Mouse (Mus musculus) intestine, embryonic 15.5 days (tissue): ENCODE data around the gene Hs6st1. TPM values are rescaled to one million over a fixed set of nuclear protein-coding genes. Genes with fewer than 3 reads are reported as not detected.

ENCODE experiments used
- ATAC-seq: fragments of 200-750 bp; cut with Nextera tagmentation; 2 replicates; pipeline ENCODE4 v1.8.0; 2017; ENCODE audit warnings: moderate TSS enrichment, moderate library complexity
- H3K27ac ChIP-seq: fragments of 300-500 bp; sonication (generic); 2 replicates; pipeline ENCODE4 v1.5.1; 2015; ENCODE audit warnings: mild to moderate bottlenecking, inconsistent platforms
- H3K27me3 ChIP-seq: fragments of 300-500 bp; sonication (generic); replicated peaks from 2 replicates; pipeline ENCODE4 v1.6.1; 2015; ENCODE audit warnings: inconsistent platforms
- H3K36me3 ChIP-seq: fragments of 300-500 bp; sonication (generic); 2 replicates; pipeline ENCODE4 v1.6.1; 2015; ENCODE audit warnings: inconsistent platforms
- H3K4me1 ChIP-seq: fragments of 300-500 bp; sonication (generic); replicated peaks from 2 replicates; pipeline ENCODE4 v1.6.1; 2015; ENCODE audit warnings: inconsistent platforms
- H3K4me2 ChIP-seq: fragments of 300-500 bp; sonication (generic); replicated peaks from 2 replicates; pipeline ENCODE4 v1.6.1; 2015; ENCODE audit warnings: mild to moderate bottlenecking, inconsistent platforms
- H3K4me3 ChIP-seq: fragments of 300-500 bp; sonication (generic); replicated peaks from 2 replicates; pipeline ENCODE4 v1.5.1; 2015; ENCODE audit warnings: inconsistent platforms
- H3K9ac ChIP-seq: fragments of 300-500 bp; sonication (generic); 2 replicates; pipeline ENCODE4 v1.6.1; 2015; ENCODE audit warnings: inconsistent platforms
- H3K9me3 ChIP-seq: fragments of 300-500 bp; sonication (generic); 2 replicates; pipeline ENCODE4 v1.6.1; 2016; ENCODE audit warnings: inconsistent platforms
- WGBS: fragments of 180-500 bp; shearing (Covaris S2); methylation state at CpG from one replicate; pipeline ENCODE4 v1.1.7; 2015; 5-methylcytosine and 5-hydroxymethylcytosine counted together
- polyA plus RNA-seq: library from polyadenylated mRNA; unstranded; fragments of >200 nt; fragmentation: Nextera tagmentation; extraction: Ambion mirVana; gene quantifications from 2 replicates; pipeline ENCODE4 v1.2.1, GENCODE M21; 2015

Hs6st1 gene
- polyA plus RNA-seq, 1 experiment from 2014 or later, result 10.6 TPM

- Histone ChIP-seq H3K27ac (no peak overlapping the region), H3K9me3 (no peaks in the 10 kb centered on the region), H3K4me3 (no peak overlapping the region), H3K4me1 (no peaks in the 10 kb centered on the region), H3K36me3 (peaks cover 17% of the 10 kb centered on the region), H3K4me2 (no peak overlapping the region), H3K27me3 (no peaks in the 10 kb centered on the region), H3K9ac (no peak overlapping the region)
- 96% methylated on average over 15 of the region's 15 CpGs for WGBS
- no peak for ATAC-seq
These were observed 72.1 kb downstream of the Hs6st1 start for GRCm38 (mm10) chr1:36140311-36140710.

GRCm38 (mm10) chr1:36145050-36145449, 76.8 kb downstream of the Hs6st1 start:
- WGBS, result 14% methylated on average over 1 of the region's 1 CpGs

GRCm38 (mm10) chr1:36148809-36149208, 80.6 kb downstream of the Hs6st1 start:
- peaks cover 30% of the 10 kb centered on the region for H3K36me3 ChIP-seq
- H3K4me2 ChIP-seq, result no peak overlapping the region
- WGBS, result 71% methylated on average over 2 of the region's 2 CpGs
- no peaks in the 10 kb centered on the region for H3K9me3 ChIP-seq
- no peaks in the 10 kb centered on the region for H3K4me1 ChIP-seq
- no peaks in the 10 kb centered on the region for H3K27me3 ChIP-seq
- ATAC-seq, result no peak
- no peak overlapping the region for H3K27ac ChIP-seq
- H3K4me3 ChIP-seq, result no peak overlapping the region
- H3K9ac ChIP-seq, result no peak overlapping the region

More at GRCm38 (mm10) chr1:36145050-36145449, 76.8 kb downstream of the Hs6st1 start:
- Histone ChIP-seq H3K27me3 (no peaks in the 10 kb centered on the region), H3K36me3 (peaks cover 28% of the 10 kb centered on the region), H3K9ac (no peak overlapping the region), H3K27ac (no peak overlapping the region), H3K4me3 (no peak overlapping the region), H3K9me3 (no peaks in the 10 kb centered on the region), H3K4me2 (no peak overlapping the region), H3K4me1 (no peaks in the 10 kb centered on the region)
- no peak for ATAC-seq

- Histone ChIP-seq H3K4me2 (no peak overlapping the region), H3K9ac (no peak overlapping the region), H3K4me3 (no peak overlapping the region), H3K4me1 (no peaks in the 10 kb centered on the region), H3K27ac (no peak overlapping the region), H3K9me3 (no peaks in the 10 kb centered on the region), H3K36me3 (peaks cover 25% of the 10 kb centered on the region), H3K27me3 (no peaks in the 10 kb centered on the region)
- WGBS, result 66% methylated on average over 1 of the region's 1 CpGs
- no peak for ATAC-seq
These were observed 81.2 kb downstream of the Hs6st1 start for GRCm38 (mm10) chr1:36149411-36149810.

Other genes starting within 250 kb of the Hs6st1 start
- 50.3 and 57.5 TPM in 2 replicates for gene Uggt1, start 176.3 kb downstream of the Hs6st1 start, polyA plus RNA-seq
- 24.2 and 25.6 TPM in 2 replicates for gene Neurl3, start 206.3 kb downstream of the Hs6st1 start, polyA plus RNA-seq
- 3.2 and 5.3 TPM in 2 replicates for gene Arid5a, start 239.3 kb downstream of the Hs6st1 start, polyA plus RNA-seq